Mouse (Mus musculus): Measurements from ENCODE around the gene Rnf213. TPM values are rescaled to one million over a fixed set of nuclear protein-coding genes. Genes with fewer than 3 reads are reported as not detected.

Gene Rnf213
- total and polyA plus RNA-seq, 2 experiments from 2014 or later, result 4.5 to 36.7 TPM

DNA sequence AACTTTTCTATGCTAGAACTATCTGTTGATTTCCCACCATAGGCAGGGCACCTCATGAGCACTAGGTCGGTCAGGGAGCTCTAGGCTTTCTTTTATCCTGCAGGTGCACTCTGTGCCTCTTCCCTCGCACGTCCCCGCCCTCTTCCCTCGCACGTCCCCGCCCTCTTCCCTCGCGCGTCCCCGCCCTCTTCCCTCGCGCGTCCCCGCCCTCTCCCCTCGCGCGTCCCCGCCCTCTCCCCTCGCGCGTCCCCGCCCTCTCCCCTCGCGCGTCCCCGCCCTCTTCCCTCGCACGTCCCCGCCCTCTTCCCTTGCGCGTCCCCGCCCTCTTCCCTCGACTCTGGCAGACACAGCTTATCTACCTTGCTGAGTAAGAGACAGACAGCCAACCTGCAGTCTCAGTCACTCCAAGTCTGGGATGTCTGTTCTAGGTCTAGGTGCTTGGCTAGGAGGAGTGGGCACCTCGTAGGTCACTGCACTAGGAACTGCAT is 35.8 kb downstream of the Rnf213 start:
- peaks cover 8% of the 10 kb centered on the region for H3K4me1 ChIP-seq (ENCODE audit: control insufficient read depth, insufficient read depth)

DNA sequence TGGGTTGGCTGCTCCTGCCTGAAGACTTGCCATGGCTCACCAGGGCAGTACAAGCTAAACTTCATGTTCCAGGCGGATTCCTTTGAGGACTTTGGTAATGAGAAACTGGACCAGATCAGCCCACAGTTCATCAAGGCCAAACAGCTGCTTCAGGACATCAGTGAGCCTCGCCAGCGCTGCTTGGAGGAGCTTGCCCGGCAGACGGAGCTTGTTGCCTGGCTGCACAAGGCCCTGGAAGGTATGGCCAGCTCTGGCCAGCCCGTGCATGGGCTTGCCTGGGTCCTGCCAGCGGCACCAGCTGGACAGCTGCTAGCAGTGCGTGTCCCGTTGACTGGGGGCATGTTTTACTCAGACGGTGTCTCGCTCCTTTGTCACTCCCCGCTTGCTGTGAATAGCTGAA is 38.6 kb downstream of the Rnf213 start:
- 91% methylated on average over 12 of the region's 12 CpGs for WGBS
- no peak overlapping the region for H3K9ac ChIP-seq (replicated peaks; ENCODE audit: low read depth, low read length)
- DNase-seq (ENCODE audit: low spot score) (no peak), ATAC-seq (ENCODE audit: insufficient read depth, low read depth) (no peak)
- no peak for TF ChIP-seq CTCF (IDR thresholded peaks at IDR 0.05; ENCODE audit: low read depth)
- no peak for TF ChIP-seq EP300 (IDR thresholded peaks at IDR 0.05; ENCODE audit: low read depth)
- H3K27ac ChIP-seq (ENCODE audit: low read depth), result no peak overlapping the region
- H3K36me3 ChIP-seq (replicated peaks; ENCODE audit: control insufficient read depth, insufficient read depth, low read length), result peaks cover 89% of the 10 kb centered on the region
- H3K9me3 ChIP-seq (replicated peaks; ENCODE audit: control insufficient read depth, low read length), result no peaks in the 10 kb centered on the region
- H3K4me1 ChIP-seq (ENCODE audit: control insufficient read depth, insufficient read depth), result peaks cover 8% of the 10 kb centered on the region
- no peak overlapping the region for H3K4me3 ChIP-seq (ENCODE audit: low read depth, low read length)
- H3K4me2 ChIP-seq (ENCODE audit: low read depth, low read length), result no peak overlapping the region
- no peaks in the 10 kb centered on the region for H3K27me3 ChIP-seq (ENCODE audit: control insufficient read depth, insufficient read depth, low read length)

More for the DNA sequence above, 35.8 kb downstream of the Rnf213 start:
- Histone ChIP-seq H3K27ac (ENCODE audit: low read depth) (no peak overlapping the region; the same call in 1 of the 2 replicates), H3K4me3 (ENCODE audit: low read depth, low read length) (peak overlapping the region; percentile 22), H3K9me3 (replicated peaks; ENCODE audit: control insufficient read depth, low read length) (no peaks in the 10 kb centered on the region), H3K9ac (replicated peaks; ENCODE audit: low read depth, low read length) (no peak overlapping the region), H3K27me3 (ENCODE audit: control insufficient read depth, insufficient read depth, low read length) (no peaks in the 10 kb centered on the region), H3K36me3 (replicated peaks; ENCODE audit: control insufficient read depth, insufficient read depth, low read length) (peaks cover 89% of the 10 kb centered on the region), H3K4me2 (ENCODE audit: low read depth, low read length) (peak overlapping the region; percentile 52)
- peak; percentile 30 for DNase-seq (ENCODE audit: low spot score)
- ATAC-seq (ENCODE audit: insufficient read depth, low read depth), result peak; percentile 47; the same call in 1 of the 2 replicates
- TF ChIP-seq CTCF (IDR thresholded peaks at IDR 0.05; ENCODE audit: low read depth), result no peak
- no peak for TF ChIP-seq EP300 (IDR thresholded peaks at IDR 0.05; ENCODE audit: low read depth)
- 3% methylated on average over 32 of the region's 35 CpGs for WGBS

- DNase-seq (ENCODE audit: low spot score) (no peak), ATAC-seq (ENCODE audit: insufficient read depth, low read depth) (no peak)
- Histone ChIP-seq H3K36me3 (replicated peaks; ENCODE audit: control insufficient read depth, insufficient read depth, low read length) (peaks cover 89% of the 10 kb centered on the region), H3K27ac (ENCODE audit: low read depth) (no peak overlapping the region), H3K9ac (replicated peaks; ENCODE audit: low read depth, low read length) (no peak overlapping the region), H3K4me2 (ENCODE audit: low read depth, low read length) (no peak overlapping the region), H3K4me1 (ENCODE audit: control insufficient read depth, insufficient read depth) (peaks cover 8% of the 10 kb centered on the region), H3K27me3 (ENCODE audit: control insufficient read depth, insufficient read depth, low read length) (no peaks in the 10 kb centered on the region), H3K4me3 (ENCODE audit: low read depth, low read length) (no peak overlapping the region), H3K9me3 (replicated peaks; ENCODE audit: control insufficient read depth, low read length) (no peaks in the 10 kb centered on the region)
- no peak for TF ChIP-seq CTCF (IDR thresholded peaks at IDR 0.05; ENCODE audit: low read depth)
- no peak for TF ChIP-seq EP300 (IDR thresholded peaks at IDR 0.05; ENCODE audit: low read depth)
- 77% methylated on average over 7 of the region's 7 CpGs for WGBS
These were observed 39.8 kb downstream of the Rnf213 start for GRCm38 (mm10) chr11:119432706-119433105.

DNA sequence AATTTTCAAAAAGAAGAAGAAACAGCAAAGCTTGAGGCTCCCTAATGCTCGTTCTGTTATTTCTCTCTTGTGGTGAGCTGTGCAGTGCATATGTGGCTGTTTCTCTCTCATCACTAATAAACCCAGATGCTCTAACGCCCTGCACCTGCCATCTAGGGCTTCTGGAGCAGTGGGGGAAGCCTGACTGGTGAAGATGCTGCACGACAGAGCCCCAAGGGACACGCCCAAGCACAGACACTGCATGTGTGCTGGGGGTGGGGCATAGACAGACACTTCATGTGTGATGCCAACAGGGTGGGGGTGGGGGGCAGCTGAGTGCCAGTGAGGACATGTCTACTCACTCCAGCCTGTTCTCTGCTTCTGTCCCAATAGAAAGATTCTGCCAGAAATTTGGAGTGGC is 41.4 kb downstream of the Rnf213 start:
- no peaks in the 10 kb centered on the region for H3K27me3 ChIP-seq (ENCODE audit: control insufficient read depth, insufficient read depth, low read length)
- ATAC-seq (ENCODE audit: insufficient read depth, low read depth), result no peak
- no peaks in the 10 kb centered on the region for H3K4me1 ChIP-seq (ENCODE audit: control insufficient read depth, insufficient read depth)
- TF ChIP-seq EP300 (IDR thresholded peaks at IDR 0.05; ENCODE audit: low read depth), result no peak
- TF ChIP-seq CTCF (IDR thresholded peaks at IDR 0.05; ENCODE audit: low read depth), result no peak
- H3K27ac ChIP-seq (ENCODE audit: low read depth), result no peak overlapping the region
- no peak for DNase-seq (ENCODE audit: low spot score)
- H3K4me2 ChIP-seq (ENCODE audit: low read depth, low read length), result no peak overlapping the region
- 84% methylated on average over 4 of the region's 4 CpGs for WGBS
- no peak overlapping the region for H3K9ac ChIP-seq (replicated peaks; ENCODE audit: low read depth, low read length)
- no peaks in the 10 kb centered on the region for H3K9me3 ChIP-seq (replicated peaks; ENCODE audit: control insufficient read depth, low read length)
- peaks cover 100% of the 10 kb centered on the region for H3K36me3 ChIP-seq (replicated peaks; ENCODE audit: control insufficient read depth, insufficient read depth, low read length)
- H3K4me3 ChIP-seq (ENCODE audit: low read depth, low read length), result no peak overlapping the region

GRCm38 (mm10) chr11:119435880-119436872 is 43.3 kb downstream of the Rnf213 start:
- H3K27ac ChIP-seq (ENCODE audit: low read depth), result no peak overlapping the region
- no peak overlapping the region for H3K9ac ChIP-seq (replicated peaks; ENCODE audit: low read depth, low read length)
- H3K27me3 ChIP-seq (ENCODE audit: control insufficient read depth, insufficient read depth, low read length), result no peaks in the 10 kb centered on the region
- H3K4me2 ChIP-seq (ENCODE audit: low read depth, low read length), result no peak overlapping the region
- DNase-seq (ENCODE audit: low spot score) (no peak), ATAC-seq (ENCODE audit: insufficient read depth, low read depth) (no peak)
- H3K36me3 ChIP-seq (replicated peaks; ENCODE audit: control insufficient read depth, insufficient read depth, low read length), result peaks cover 100% of the 10 kb centered on the region
- no peak overlapping the region for H3K4me3 ChIP-seq (ENCODE audit: low read depth, low read length)
- no peaks in the 10 kb centered on the region for H3K9me3 ChIP-seq (replicated peaks; ENCODE audit: control insufficient read depth, low read length)
- 74% methylated on average over 19 of the region's 19 CpGs for WGBS
- TF ChIP-seq CTCF (IDR thresholded peaks at IDR 0.05; ENCODE audit: low read depth), result peak; percentile 27; the same call in 1 of the 2 replicates
- no peak for TF ChIP-seq EP300 (IDR thresholded peaks at IDR 0.05; ENCODE audit: low read depth)
- no peaks in the 10 kb centered on the region for H3K4me1 ChIP-seq (ENCODE audit: control insufficient read depth, insufficient read depth)
